Mouse (Mus musculus) lung, postnatal 0 days (tissue): ENCODE data around the gene Ap1m1. TPM values are rescaled to one million over a fixed set of nuclear protein-coding genes. Genes with fewer than 3 reads are reported as not detected.

Experiments used
- ATAC-seq: fragments of 200-750 bp; cut with Nextera tagmentation; 2 replicates; pipeline ENCODE4 v1.8.0; 2017; ENCODE audit warnings: moderate library complexity
- DNase-seq: peaks from one replicate; pipeline ENCODE4 v3.0.0-alpha.2; 2016; ENCODE audit warnings: low spot score
- H3K27ac ChIP-seq: fragments of 300-500 bp; sonication (generic); 2 replicates; pipeline ENCODE4 v1.5.1; 2014; ENCODE audit warnings: antibody characterized with exemption, mild to moderate bottlenecking, low read length, mixed read lengths
- H3K27me3 ChIP-seq: fragments of 300-500 bp; sonication (generic); replicated peaks from 2 replicates; pipeline ENCODE4 v1.6.1; 2014; ENCODE audit warnings: low read length, mixed read lengths; ENCODE audit not compliant: insufficient read depth
- H3K36me3 ChIP-seq: fragments of 300-500 bp; sonication (generic); 2 replicates; pipeline ENCODE4 v1.6.1; 2014; ENCODE audit warnings: low read length, mixed read lengths; ENCODE audit not compliant: insufficient read depth
- H3K4me1 ChIP-seq: fragments of 300-500 bp; sonication (generic); 2 replicates; pipeline ENCODE4 v1.6.1; 2014; ENCODE audit warnings: antibody characterized with exemption, low read depth, low read length, mixed read lengths; ENCODE audit not compliant: insufficient read depth
- H3K4me2 ChIP-seq: fragments of 300-500 bp; sonication (generic); replicated peaks from 2 replicates; pipeline ENCODE4 v1.6.1; 2014; ENCODE audit warnings: low read depth, mild to moderate bottlenecking, low read length, moderate library complexity, mixed read lengths
- H3K4me3 ChIP-seq: fragments of 300-500 bp; sonication (generic); 2 replicates; pipeline ENCODE4 v1.5.1; 2014; ENCODE audit warnings: low read depth, low read length
- H3K9ac ChIP-seq: fragments of 300-500 bp; sonication (generic); replicated peaks from 2 replicates; pipeline ENCODE4 v1.6.1; 2014; ENCODE audit warnings: low read depth, mild to moderate bottlenecking
- H3K9me3 ChIP-seq: fragments of 300-500 bp; sonication (generic); 2 replicates; pipeline ENCODE4 v1.6.1; 2016; ENCODE audit warnings: low read length, mixed read lengths
- CTCF ChIP-seq: IDR thresholded peaks from 2 replicates; pipeline ENCODE4 v1.5.1; 2016; ENCODE audit warnings: antibody characterized with exemption, mild to moderate bottlenecking
- EP300 ChIP-seq: IDR thresholded peaks from 2 replicates; pipeline ENCODE4 v1.6.1; 2016; ENCODE audit warnings: antibody characterized with exemption, mild to moderate bottlenecking, control low read depth
- WGBS: fragments of 180-500 bp; shearing (Covaris S2); extraction: QIAGEN DNeasy Blood & Tissue Kit; methylation state at CpG from one replicate; pipeline ENCODE4 v1.1.7; 2014; 5-methylcytosine and 5-hydroxymethylcytosine counted together
- polyA plus RNA-seq: library from polyadenylated mRNA; unstranded; fragments of >200 nt; fragmentation: Nextera tagmentation; extraction: Ambion mirVana; gene quantifications from 2 replicates; pipeline ENCODE4 v1.2.1, GENCODE M21; 2015

Gene Ap1m1
- polyA plus RNA-seq, 1 experiment from 2014 or later, result 68.2 TPM

- H3K9ac ChIP-seq, result no peak overlapping the region
- H3K4me3 ChIP-seq, result peak overlapping the region; percentile 75
- WGBS, result 71% methylated on average over 9 of the region's 10 CpGs
- TF ChIP-seq EP300, result no peak
- TF ChIP-seq CTCF, result no peak
- no peaks in the 10 kb centered on the region for H3K27me3 ChIP-seq
- 0 out of 2 replicates have a peak, but pooled peaks have one; percentile 2 for ATAC-seq
- no peaks in the 10 kb centered on the region for H3K9me3 ChIP-seq
- H3K36me3 ChIP-seq, result peaks cover 6% of the 10 kb centered on the region; the same call in 1 of the 2 replicates
- DNase-seq, result no peak
- no peak overlapping the region; the same call in 1 of the 2 replicates for H3K4me2 ChIP-seq
- peak overlapping the region; percentile 47; the same call in 1 of the 2 replicates for H3K27ac ChIP-seq
- H3K4me1 ChIP-seq, result peaks cover 5% of the 10 kb centered on the region; the same call in 1 of the 2 replicates
Measured at GRCm38 (mm10) chr8:72218781-72219540, 20.9 kb upstream of the Ap1m1 start.

- Histone ChIP-seq H3K9ac (peak within 1 kb of the TSS; percentile 91), H3K27me3 (no peaks in the 10 kb centered on the region), H3K27ac (peak within 1 kb of the TSS; percentile 88), H3K36me3 (peaks cover 6% of the 10 kb centered on the region; the same call in 1 of the 2 replicates), H3K4me3 (peak within 1 kb of the TSS; percentile 75), H3K4me2 (peak within 1 kb of the TSS; percentile 75), H3K9me3 (no peaks in the 10 kb centered on the region), H3K4me1 (peaks cover 5% of the 10 kb centered on the region; the same call in 1 of the 2 replicates)
- 15% methylated on average over 37 of the region's 39 CpGs for WGBS
- ATAC-seq (peak; percentile 98), DNase-seq (peak; percentile 99)
- TF ChIP-seq CTCF (no peak), EP300 (peak; percentile 62; the same call in 1 of the 2 replicates)
Measured at GRCm38 (mm10) chr8:72219541-72220363, 20.1 kb upstream of the Ap1m1 start, which contains the start of gene Fam32a. Gene Fam32a, plus strand, starts transcription at chr8:72219730.

GRCm38 (mm10) chr8:72220758-72221157 lies 19.1 kb upstream of the Ap1m1 start:
- H3K4me3 ChIP-seq, result peak overlapping the region; percentile 75; the same call in 1 of the 2 replicates
- WGBS, result 81% methylated on average over 4 of the region's 4 CpGs
- no peaks in the 10 kb centered on the region for H3K27me3 ChIP-seq
- H3K36me3 ChIP-seq, result peaks cover 6% of the 10 kb centered on the region; the same call in 1 of the 2 replicates
- ATAC-seq, result no peak
- H3K4me1 ChIP-seq, result peaks cover 5% of the 10 kb centered on the region; the same call in 1 of the 2 replicates
- no peak overlapping the region for H3K9ac ChIP-seq
- TF ChIP-seq CTCF, result peak; percentile 48
- no peak for TF ChIP-seq EP300
- no peaks in the 10 kb centered on the region for H3K9me3 ChIP-seq
- DNase-seq, result no peak
- H3K27ac ChIP-seq, result no peak overlapping the region
- H3K4me2 ChIP-seq, result peak overlapping the region; percentile 75

GRCm38 (mm10) chr8:72222656-72223055 lies 17.2 kb upstream of the Ap1m1 start:
- no peak for DNase-seq
- H3K27me3 ChIP-seq, result no peaks in the 10 kb centered on the region
- 82% methylated on average over 5 of the region's 5 CpGs for WGBS
- no peak for ATAC-seq
- no peak overlapping the region for H3K4me2 ChIP-seq
- no peak overlapping the region for H3K4me3 ChIP-seq
- H3K9ac ChIP-seq, result no peak overlapping the region
- no peaks in the 10 kb centered on the region for H3K9me3 ChIP-seq
- peaks cover 6% of the 10 kb centered on the region; the same call in 1 of the 2 replicates for H3K36me3 ChIP-seq
- H3K27ac ChIP-seq, result no peak overlapping the region
- peaks cover 5% of the 10 kb centered on the region; the same call in 1 of the 2 replicates for H3K4me1 ChIP-seq
- TF ChIP-seq CTCF (no peak), EP300 (no peak)

GRCm38 (mm10) chr8:72240403-72240763 lies 565 bp downstream of the Ap1m1 start:
- DNase-seq (no peak), ATAC-seq (peak; percentile 8; the same call in 1 of the 2 replicates)
- Histone ChIP-seq H3K27me3 (no peaks in the 10 kb centered on the region), H3K4me3 (peak overlapping the region; percentile 57), H3K9me3 (no peaks in the 10 kb centered on the region), H3K36me3 (no peaks in the 10 kb centered on the region), H3K4me2 (peak overlapping the region; percentile 89), H3K27ac (peak overlapping the region; percentile 91), H3K4me1 (peaks cover 4% of the 10 kb centered on the region; the same call in 1 of the 2 replicates), H3K9ac (peak overlapping the region; percentile 52)
- 0% methylated on average over 24 of the region's 24 CpGs for WGBS
- TF ChIP-seq EP300 (no peak), CTCF (no peak)

- no peaks in the 10 kb centered on the region for H3K9me3 ChIP-seq
- ATAC-seq (no peak), DNase-seq (peak; percentile 14)
- no peaks in the 10 kb centered on the region for H3K27me3 ChIP-seq
- peak overlapping the region; percentile 52; the same call in 1 of the 2 replicates for H3K9ac ChIP-seq
- 60% methylated on average over 7 of the region's 7 CpGs for WGBS
- peaks cover 4% of the 10 kb centered on the region; the same call in 1 of the 2 replicates for H3K4me1 ChIP-seq
- H3K4me3 ChIP-seq, result peak overlapping the region; percentile 57
- no peak overlapping the region for H3K27ac ChIP-seq
- H3K4me2 ChIP-seq, result peak overlapping the region; percentile 89
- H3K36me3 ChIP-seq, result no peaks in the 10 kb centered on the region
- TF ChIP-seq EP300 (no peak), CTCF (no peak)
Measured at GRCm38 (mm10) chr8:72240951-72241350, 1.1 kb downstream of the Ap1m1 start.
